Mouse (Mus musculus) kidney, adult 2 months (tissue): ENCODE results near the gene Lmntd1.

Experiments
- CTCF ChIP-seq: fragments of 200-500 bp; conservative IDR thresholded peaks from 2 replicates; pipeline ENCODE4 v1.5.1; 2011; ENCODE audit warnings: low read depth, mild to moderate bottlenecking, control low read depth, low read length, moderate library complexity, mixed read lengths; ENCODE audit not compliant: insufficient read depth, insufficient read length
- POLR2A ChIP-seq: fragments of 200-500 bp; IDR thresholded peaks from one replicate; pipeline ENCODE4 v1.6.1; 2011; ENCODE audit warnings: low read depth, low read length, control low read depth

DNA sequence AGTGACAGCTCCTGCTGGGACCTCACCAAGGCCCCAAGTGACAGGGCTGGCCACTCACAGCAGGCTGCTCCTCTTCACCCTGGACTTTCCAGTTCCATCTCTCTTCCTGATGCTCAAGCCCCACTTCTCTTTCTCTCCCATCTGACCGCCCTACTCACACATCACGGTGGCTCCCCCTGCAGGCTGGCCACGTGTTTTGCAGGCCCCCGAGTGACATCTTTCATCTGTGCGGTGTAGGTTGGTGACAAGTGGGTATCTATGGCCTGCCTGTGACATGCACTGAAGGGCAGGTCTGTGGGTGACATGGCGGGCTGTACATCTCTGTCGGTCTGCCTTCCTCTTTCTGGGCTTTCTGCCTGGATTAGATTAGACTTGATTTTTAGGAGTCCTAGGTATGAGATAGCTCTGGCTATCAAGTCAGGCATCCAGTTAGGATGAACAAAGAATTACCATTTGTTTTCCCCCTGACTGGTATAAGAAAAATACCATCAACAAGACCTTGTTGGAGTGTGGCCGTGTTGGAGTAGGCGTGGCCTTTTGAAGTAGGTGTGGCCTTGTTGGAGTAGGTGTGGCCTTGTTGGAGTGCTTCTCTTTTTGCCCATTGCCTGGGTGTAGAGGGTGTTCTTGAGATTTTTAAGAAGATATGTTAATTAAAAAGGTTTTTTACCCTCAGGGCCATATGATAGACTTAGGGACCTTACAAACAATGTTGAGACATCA, 265.8 kb downstream of the Lmntd1 start:
- TF ChIP-seq POLR2A (no peak), CTCF (peak; percentile 47)
